Mouse (Mus musculus): Measurements from ENCODE around the gene Lhfpl2. TPM values are rescaled to one million over a fixed set of nuclear protein-coding genes. Genes with fewer than 3 reads are reported as not detected.

The Lhfpl2 gene
- polyA plus RNA-seq, 1 experiment from 2014 or later = 21.7 TPM

DNA sequence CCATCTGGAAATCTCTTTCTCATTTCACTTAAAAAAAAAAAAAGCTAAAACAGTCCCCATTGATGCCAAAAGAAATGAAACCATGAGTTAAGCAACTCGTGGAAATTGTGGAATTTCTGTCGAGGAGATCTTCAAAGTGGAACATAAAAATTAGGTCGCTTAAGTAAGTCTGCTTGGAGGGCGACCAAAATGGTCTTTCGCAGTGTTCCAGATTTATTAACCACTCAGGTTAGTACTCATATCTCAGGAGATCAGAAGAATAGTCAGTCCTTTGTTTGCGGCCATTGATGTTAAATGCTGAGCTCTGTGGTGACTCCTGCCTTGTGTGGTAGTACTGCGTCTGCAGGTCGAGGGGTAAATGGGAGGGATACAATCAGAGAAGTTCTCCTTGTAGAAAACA, 48.8 kb downstream of the Lhfpl2 start:
- H3K36me3 ChIP-seq = no peaks in the 10 kb centered on the region
- no peak overlapping the region for H3K9ac ChIP-seq
- no peaks in the 10 kb centered on the region for H3K4me1 ChIP-seq (replicated peaks)
- H3K27ac ChIP-seq (replicated peaks) = no peak overlapping the region
- H3K4me3 ChIP-seq = no peak overlapping the region
- no peak for ATAC-seq (ENCODE audit: low read depth)
- H3K27me3 ChIP-seq = peaks cover 12% of the 10 kb centered on the region; the same call in 1 of the 2 replicates
- 88% methylated on average over 8 of the region's 8 CpGs for WGBS
- H3K9me3 ChIP-seq = no peaks in the 10 kb centered on the region
- H3K4me2 ChIP-seq = no peak overlapping the region

DNA sequence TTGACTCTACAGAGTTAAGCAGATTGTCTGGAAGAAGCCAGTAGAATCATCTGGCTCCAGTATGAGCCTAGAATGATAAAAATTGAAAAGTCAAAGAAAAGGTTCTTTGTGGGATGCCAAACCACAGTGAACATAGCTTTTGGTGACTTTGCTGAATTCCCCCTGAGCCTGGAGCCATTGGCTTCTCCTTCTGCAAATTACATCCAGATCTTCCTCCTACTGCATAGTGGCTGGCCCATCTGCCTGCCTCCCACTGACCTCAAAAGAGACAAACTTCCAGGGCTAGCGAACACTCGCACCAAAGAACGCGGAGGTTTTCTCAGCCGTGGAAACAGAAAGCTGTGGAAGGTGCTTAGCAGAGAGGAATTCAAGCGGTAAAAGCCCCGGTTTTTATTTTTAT, 49.4 kb downstream of the Lhfpl2 start:
- Histone ChIP-seq H3K9ac (no peak overlapping the region), H3K4me3 (no peak overlapping the region), H3K27me3 (peaks cover 6% of the 10 kb centered on the region; the same call in 1 of the 2 replicates), H3K4me2 (no peak overlapping the region), H3K27ac (replicated peaks) (no peak overlapping the region), H3K36me3 (no peaks in the 10 kb centered on the region), H3K4me1 (replicated peaks) (no peaks in the 10 kb centered on the region), H3K9me3 (no peaks in the 10 kb centered on the region)
- ATAC-seq (ENCODE audit: low read depth) = no peak
- WGBS = 88% methylated on average over 7 of the region's 7 CpGs

DNA sequence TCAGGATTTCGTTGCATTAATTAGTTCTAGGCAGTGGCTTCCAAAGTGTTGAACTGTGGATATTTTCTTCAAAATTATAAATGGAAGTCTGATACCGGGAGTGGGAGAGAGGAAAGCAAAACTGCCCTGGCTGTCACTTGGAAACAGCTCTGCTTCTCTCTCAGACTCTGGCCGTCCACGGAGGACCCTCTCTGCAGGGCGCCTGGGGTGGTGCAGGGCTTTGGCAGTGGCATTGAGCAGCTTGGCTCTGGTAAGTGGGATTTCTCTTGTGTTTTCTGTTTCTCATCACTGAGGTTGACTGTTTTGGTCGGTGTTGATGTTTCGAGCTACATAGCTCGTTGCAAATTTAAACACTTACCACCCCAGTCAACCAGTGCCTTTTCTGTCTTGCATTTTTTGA, 53.0 kb downstream of the Lhfpl2 start:
- Histone ChIP-seq H3K9ac (no peak overlapping the region), H3K27ac (replicated peaks) (no peak overlapping the region), H3K4me2 (no peak overlapping the region), H3K9me3 (no peaks in the 10 kb centered on the region), H3K27me3 (no peaks in the 10 kb centered on the region), H3K4me3 (no peak overlapping the region), H3K36me3 (no peaks in the 10 kb centered on the region), H3K4me1 (replicated peaks) (0 out of 2 replicates have a peak, but pooled peaks cover 2% of the 10 kb centered on the region)
- ATAC-seq (ENCODE audit: low read depth) = no peak
- WGBS = 85% methylated on average over 8 of the region's 8 CpGs

DNA sequence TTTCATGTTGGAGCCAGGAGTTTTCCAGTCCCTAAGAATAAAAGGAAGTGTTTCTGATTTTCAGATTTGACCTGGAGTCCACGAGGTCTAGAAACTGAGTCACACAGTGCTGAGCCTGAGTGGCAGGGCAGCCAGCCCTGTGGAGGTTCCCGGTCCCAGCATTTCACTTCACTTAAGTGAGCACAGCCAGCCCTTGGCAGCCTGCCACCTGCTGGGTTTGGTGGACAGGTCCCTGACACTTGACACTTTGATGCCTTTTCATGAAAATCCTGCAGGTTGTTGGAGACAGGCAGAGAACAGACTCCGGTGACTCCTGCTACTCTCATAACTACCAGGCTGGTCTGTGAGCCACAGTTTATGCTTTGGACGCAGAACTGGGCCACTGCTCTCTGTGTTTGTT, 57.9 kb downstream of the Lhfpl2 start:
- no peaks in the 10 kb centered on the region for H3K36me3 ChIP-seq
- no peaks in the 10 kb centered on the region for H3K9me3 ChIP-seq
- H3K9ac ChIP-seq = no peak overlapping the region
- H3K27me3 ChIP-seq = no peaks in the 10 kb centered on the region
- no peak for ATAC-seq (ENCODE audit: low read depth)
- no peak overlapping the region for H3K27ac ChIP-seq (replicated peaks)
- no peak overlapping the region for H3K4me3 ChIP-seq
- H3K4me1 ChIP-seq (replicated peaks) = peaks cover 14% of the 10 kb centered on the region
- WGBS = 47% methylated on average over 4 of the region's 4 CpGs
- H3K4me2 ChIP-seq = no peak overlapping the region

DNA sequence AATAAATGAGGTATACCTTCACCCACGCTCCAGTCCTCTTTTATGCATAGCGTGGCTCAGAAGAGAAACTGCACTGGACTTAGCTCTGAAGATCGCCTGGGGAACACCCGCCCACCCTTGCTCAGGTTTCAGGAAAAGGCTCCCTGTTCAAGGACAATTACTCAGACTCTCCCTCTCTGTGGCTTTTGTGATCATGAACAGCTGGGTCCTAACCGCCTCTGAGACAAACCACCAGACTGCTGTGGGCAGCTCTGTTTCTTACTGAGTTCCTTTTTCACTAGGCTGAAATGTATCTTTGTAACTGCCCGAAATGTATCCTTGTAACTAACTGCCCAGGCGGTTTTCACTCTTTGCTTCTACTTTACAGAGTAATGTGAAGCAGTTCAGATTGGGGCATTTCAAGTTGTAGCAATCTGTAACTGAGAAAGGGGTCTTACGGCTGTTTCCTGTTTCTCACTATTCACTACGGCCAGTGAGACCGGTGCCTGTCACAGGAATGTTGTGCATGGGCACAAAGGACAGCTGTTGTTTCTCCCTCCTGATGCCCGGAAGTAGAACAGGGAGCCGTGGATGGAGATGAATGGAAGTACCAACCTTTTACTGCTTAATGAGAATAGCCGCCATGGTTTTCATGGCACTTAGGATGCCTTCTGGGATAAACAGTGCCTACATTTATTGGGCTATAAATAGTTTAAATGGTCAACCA, 59.3 kb downstream of the Lhfpl2 start:
- Histone ChIP-seq H3K4me3 (no peak overlapping the region), H3K36me3 (no peaks in the 10 kb centered on the region), H3K27me3 (no peaks in the 10 kb centered on the region), H3K9ac (no peak overlapping the region), H3K4me2 (peak overlapping the region; percentile 26; the same call in 1 of the 2 replicates), H3K27ac (replicated peaks) (no peak overlapping the region), H3K4me1 (replicated peaks) (peaks cover 14% of the 10 kb centered on the region), H3K9me3 (no peaks in the 10 kb centered on the region)
- ATAC-seq (ENCODE audit: low read depth) = no peak
- 23% methylated on average over 13 of the region's 13 CpGs for WGBS

DNA sequence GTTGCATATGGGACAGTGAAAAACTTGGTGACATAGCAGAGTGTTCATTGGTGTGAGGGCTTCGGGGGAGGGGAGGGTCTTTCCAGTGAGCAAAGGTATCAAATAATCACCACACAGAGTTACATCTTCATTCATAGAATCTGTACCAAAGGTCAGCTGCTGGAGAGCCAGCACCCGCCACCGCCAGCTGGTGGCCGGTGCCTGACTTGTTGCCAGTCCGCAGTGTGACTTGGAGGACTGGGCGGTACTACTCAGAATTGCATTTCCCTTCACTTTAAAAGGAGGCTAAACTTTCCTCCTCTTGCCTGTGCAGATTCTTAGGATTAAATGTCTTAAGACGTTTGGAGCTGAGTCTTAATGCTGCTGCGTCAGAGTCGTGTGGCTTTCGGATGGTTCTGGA, 59.9 kb downstream of the Lhfpl2 start:
- no peaks in the 10 kb centered on the region for H3K36me3 ChIP-seq
- H3K4me1 ChIP-seq (replicated peaks) = peaks cover 14% of the 10 kb centered on the region
- H3K9ac ChIP-seq = no peak overlapping the region
- H3K9me3 ChIP-seq = no peaks in the 10 kb centered on the region
- H3K4me3 ChIP-seq = no peak overlapping the region
- no peaks in the 10 kb centered on the region for H3K27me3 ChIP-seq
- ATAC-seq (ENCODE audit: low read depth) = no peak
- H3K27ac ChIP-seq (replicated peaks) = no peak overlapping the region
- WGBS = 82% methylated on average over 10 of the region's 10 CpGs
- H3K4me2 ChIP-seq = no peak overlapping the region

DNA sequence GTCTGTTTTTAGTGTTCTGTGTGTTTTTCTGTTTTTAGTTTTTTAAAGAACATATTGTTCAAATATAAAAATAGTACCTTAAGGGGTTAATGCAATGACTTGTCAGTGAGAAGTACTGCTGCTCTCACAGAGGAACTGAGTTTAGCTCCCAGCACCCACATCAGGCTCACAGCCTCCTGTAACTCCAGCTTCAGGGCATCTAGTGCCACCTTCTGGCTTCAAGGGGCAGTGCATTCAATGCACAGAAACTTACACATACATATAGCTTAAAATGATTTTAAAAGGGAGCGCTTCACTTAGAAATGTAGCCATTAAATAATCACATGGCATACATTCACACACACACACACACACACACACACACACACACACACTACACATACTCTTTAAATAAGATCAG, 60.5 kb downstream of the Lhfpl2 start:
- H3K27me3 ChIP-seq = no peaks in the 10 kb centered on the region
- H3K4me2 ChIP-seq = no peak overlapping the region
- no peaks in the 10 kb centered on the region for H3K36me3 ChIP-seq
- 95% methylated on average over 1 of the region's 1 CpGs for WGBS
- peaks cover 14% of the 10 kb centered on the region for H3K4me1 ChIP-seq (replicated peaks)
- no peaks in the 10 kb centered on the region for H3K9me3 ChIP-seq
- no peak for ATAC-seq (ENCODE audit: low read depth)
- H3K4me3 ChIP-seq = no peak overlapping the region
- no peak overlapping the region for H3K9ac ChIP-seq
- no peak overlapping the region for H3K27ac ChIP-seq (replicated peaks)

DNA sequence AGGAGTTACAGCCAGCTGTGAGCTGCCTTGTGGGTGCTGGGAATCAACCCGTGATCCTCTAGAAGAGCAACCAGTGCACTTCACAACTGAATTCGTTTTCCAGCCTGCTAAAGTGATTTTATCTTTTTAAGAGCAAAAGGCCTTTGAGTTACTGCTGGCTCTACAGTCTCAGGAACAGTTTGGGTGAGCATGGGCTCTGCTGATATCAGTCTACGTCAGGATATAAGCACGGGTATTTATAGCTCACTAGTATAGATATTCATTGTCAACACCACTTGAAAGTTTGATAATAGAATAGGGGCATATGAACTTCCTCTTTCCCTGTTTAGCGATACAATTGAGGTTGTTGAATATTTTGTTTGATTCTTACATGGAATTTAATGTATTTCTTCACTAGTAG, 61.7 kb downstream of the Lhfpl2 start:
- Histone ChIP-seq H3K27me3 (no peaks in the 10 kb centered on the region), H3K9ac (no peak overlapping the region), H3K9me3 (no peaks in the 10 kb centered on the region), H3K4me3 (no peak overlapping the region), H3K4me1 (replicated peaks) (peaks cover 14% of the 10 kb centered on the region), H3K4me2 (no peak overlapping the region), H3K36me3 (no peaks in the 10 kb centered on the region), H3K27ac (replicated peaks) (no peak overlapping the region)
- ATAC-seq (ENCODE audit: low read depth) = no peak
- 91% methylated on average over 5 of the region's 5 CpGs for WGBS

DNA sequence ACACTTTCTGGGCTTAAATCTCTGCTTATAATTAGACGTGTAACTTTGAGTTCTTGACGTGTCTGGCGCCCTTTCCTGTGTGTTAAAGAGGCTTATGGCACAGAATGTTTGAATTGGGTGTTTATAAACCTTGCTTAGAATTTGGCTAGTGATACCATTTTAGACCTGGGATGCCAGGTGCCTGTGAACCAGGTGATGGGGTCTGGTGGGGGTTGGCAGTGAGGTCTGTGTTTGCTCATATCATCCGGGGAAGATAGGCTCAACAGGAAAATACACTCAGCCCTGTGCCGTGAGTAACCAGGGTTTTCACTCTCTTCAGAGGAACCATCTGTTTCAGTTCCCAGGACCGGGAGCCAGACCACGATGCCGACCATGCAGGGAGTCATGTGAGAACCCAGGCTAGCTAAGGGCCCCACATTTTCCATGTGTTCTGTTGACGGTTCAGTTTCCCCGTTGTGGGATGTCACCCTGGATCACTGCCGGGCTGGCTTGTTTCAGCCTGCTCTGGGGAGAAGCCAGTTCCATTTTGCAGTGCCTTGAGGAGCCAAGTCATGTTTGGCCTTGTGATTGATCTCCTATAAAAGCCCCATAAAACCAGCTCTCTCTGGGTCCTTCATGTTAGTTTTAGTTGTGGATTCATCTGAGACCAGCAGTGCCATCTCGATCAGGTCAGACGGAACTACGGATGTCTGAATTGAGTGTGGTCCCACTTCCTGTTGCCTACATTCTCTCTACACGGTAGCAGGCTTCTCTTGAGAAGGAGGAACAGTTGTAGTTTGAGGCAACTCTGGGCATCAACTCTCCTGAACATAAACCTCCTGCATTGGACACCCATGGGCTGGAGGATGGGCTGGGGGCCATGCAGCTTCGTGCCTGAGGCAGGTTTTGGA, 65.4 kb downstream of the Lhfpl2 start:
- Histone ChIP-seq H3K9ac (no peak overlapping the region), H3K36me3 (no peaks in the 10 kb centered on the region), H3K4me1 (replicated peaks) (no peaks in the 10 kb centered on the region), H3K4me3 (no peak overlapping the region), H3K4me2 (no peak overlapping the region), H3K27ac (replicated peaks) (no peak overlapping the region), H3K27me3 (no peaks in the 10 kb centered on the region), H3K9me3 (no peaks in the 10 kb centered on the region)
- no peak for ATAC-seq (ENCODE audit: low read depth)
- WGBS = 86% methylated on average over 16 of the region's 16 CpGs

DNA sequence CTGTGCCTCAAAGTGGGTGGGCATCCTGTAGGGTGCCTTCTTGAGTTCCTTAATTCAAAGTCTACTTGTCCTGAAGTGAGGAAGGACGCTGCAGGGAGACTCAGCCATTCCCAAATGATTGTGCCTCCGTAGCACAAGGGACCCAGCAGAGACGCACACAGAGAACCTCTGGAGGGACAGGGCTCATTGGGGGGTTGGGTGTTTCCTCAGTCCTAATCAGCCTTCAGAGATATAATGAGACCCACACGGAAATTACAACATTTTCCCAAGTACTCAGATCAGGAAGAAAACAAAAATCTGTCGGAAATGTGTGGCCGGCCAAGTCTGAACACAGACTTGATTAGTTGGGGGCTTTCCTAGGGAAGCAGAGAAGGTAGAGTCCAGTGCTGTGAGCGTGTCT, 72.8 kb downstream of the Lhfpl2 start:
- Histone ChIP-seq H3K4me3 (no peak overlapping the region), H3K9me3 (no peaks in the 10 kb centered on the region), H3K27ac (replicated peaks) (no peak overlapping the region), H3K27me3 (no peaks in the 10 kb centered on the region; the same call in 1 of the 2 replicates), H3K4me1 (replicated peaks) (peaks cover 14% of the 10 kb centered on the region), H3K4me2 (no peak overlapping the region), H3K36me3 (no peaks in the 10 kb centered on the region), H3K9ac (no peak overlapping the region)
- ATAC-seq (ENCODE audit: low read depth) = no peak
- 64% methylated on average over 7 of the region's 7 CpGs for WGBS

DNA sequence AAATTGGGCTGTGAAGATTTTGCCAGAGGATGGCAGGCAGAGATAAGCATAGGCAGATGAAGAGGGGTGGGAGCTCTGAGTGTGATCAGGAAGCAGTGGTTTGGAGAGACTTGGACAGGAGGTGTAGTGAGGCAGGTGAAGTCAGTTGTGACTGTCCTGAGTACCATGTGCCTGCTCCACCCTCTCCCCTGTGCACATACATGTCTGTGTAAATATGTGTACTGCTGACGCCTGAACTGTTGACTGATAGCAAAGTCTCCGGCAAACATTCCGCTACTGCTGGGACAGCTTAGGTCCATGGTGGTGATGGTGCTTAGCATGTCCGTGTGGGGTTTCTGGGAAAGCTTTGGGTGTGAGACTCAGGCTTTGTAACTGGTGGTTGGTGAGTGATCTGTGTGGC, 73.5 kb downstream of the Lhfpl2 start:
- ATAC-seq (ENCODE audit: low read depth) = no peak

DNA sequence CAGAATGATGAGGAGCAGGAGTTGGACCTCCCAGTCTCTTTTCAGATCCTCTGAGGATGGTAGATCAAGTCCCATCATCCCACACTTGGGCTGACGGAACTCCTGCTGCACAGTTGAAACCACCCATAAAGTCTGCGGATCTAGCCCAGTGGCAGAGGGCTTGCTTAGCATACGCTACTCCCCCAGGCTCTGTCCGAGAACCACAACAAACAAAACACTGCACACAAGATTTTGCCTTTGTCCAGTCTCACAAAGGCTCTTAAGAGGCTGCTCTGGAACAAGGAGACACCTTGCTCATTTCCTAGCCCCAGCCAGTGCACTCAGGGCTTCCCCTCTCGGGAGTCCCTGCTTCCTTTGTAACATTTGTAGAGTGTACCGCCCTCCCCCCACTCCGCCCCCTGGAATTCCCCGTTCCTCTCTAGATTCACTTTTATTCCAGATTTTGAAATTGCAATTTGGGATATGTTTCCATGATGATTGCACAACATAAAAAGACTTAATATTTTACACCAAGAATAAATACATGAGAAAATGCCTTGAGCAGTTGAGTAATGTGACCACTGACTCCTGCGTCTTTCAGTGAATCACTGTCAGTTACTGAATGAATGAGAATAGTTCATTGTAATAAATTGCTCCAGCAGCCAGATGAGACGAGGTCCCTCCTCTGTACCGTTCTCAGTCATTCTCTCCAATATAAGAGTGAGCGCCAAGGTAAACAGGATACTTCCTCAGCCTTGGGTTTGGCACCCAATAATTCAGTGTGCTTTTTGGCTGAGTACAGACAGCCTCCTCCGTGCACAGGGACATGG, 74.8 kb downstream of the Lhfpl2 start:
- Histone ChIP-seq H3K9me3 (no peaks in the 10 kb centered on the region), H3K4me2 (no peak overlapping the region), H3K27me3 (no peaks in the 10 kb centered on the region; the same call in none of the 2 replicates), H3K36me3 (no peaks in the 10 kb centered on the region), H3K27ac (replicated peaks) (no peak overlapping the region), H3K9ac (no peak overlapping the region), H3K4me1 (replicated peaks) (peaks cover 24% of the 10 kb centered on the region), H3K4me3 (no peak overlapping the region)
- no peak for ATAC-seq (ENCODE audit: low read depth)
- WGBS = 48% methylated on average over 13 of the region's 13 CpGs

More for the DNA sequence above, 73.5 kb downstream of the Lhfpl2 start:
- H3K4me2 ChIP-seq = no peak overlapping the region
- H3K4me3 ChIP-seq = no peak overlapping the region
- peaks cover 19% of the 10 kb centered on the region for H3K4me1 ChIP-seq (replicated peaks)
- H3K36me3 ChIP-seq = no peaks in the 10 kb centered on the region
- no peak overlapping the region for H3K9ac ChIP-seq
- no peak overlapping the region for H3K27ac ChIP-seq (replicated peaks)
- no peaks in the 10 kb centered on the region for H3K9me3 ChIP-seq
- H3K27me3 ChIP-seq = no peaks in the 10 kb centered on the region; the same call in none of the 2 replicates
- WGBS = 89% methylated on average over 4 of the region's 4 CpGs

Data from neural tube, embryonic 13.5 days (tissue).